Mouse (Mus musculus): ENCODE measurements at regions not wholly inside any gene's neighbourhood (a gene's known extent, or its start where the extent isn't known, plus 50 kb on each side); places are given as distances from the start of the nearest gene placed in this dataset.

DNA sequence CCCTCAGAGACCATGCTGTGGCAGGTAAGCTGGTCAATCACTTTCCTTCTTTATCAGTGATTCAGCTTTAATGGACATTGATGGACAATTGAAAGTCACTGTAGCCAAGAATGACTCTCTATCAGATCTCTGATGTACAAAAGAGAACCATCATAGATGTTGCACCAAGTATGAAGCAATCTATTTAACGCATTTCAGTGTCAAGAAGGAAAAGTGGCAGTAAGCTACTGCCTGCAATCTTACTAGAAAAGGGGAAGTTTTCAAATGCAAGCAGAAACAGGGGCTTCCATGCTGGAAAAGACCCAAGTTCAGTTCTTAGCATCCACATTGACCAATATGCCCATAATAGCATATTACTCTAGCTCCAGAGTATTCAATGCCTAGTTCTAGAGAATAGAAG is 319.7 kb upstream of the Pitrm1 start:
- no peak for TF ChIP-seq CTCF (IDR thresholded peaks at IDR 0.05)
- no peak for TF ChIP-seq EP300 (IDR thresholded peaks at IDR 0.05)
